Mouse (Mus musculus) cerebellum, adult 8-10 months (tissue): ENCODE data around the gene 4930524J08Rik.

Experiments
- DNase-seq: peaks from one replicate; pipeline ENCODE4 v3.0.0; 2022

4930524J08Rik gene

DNA sequence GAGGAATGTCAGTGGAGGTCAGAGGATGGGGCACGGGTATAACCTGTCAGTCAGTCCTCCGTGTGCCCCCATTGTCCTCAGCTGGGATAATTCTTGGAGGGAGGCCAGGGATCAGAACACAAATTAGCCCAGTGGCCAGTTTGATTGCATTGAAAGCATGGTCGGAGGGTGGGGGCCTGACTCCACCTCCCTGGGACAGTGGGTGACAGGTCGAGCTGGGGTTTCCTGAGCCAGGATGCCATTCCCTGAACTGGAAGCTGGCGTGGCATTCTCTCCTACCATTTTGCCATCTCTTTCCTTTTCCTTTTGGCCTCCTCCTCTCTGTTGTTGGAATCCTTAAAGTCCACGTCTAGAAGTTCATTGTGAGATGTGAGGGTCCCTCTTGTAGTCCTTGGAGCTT is 27.0 kb downstream of the 4930524J08Rik start:
- no peak for DNase-seq

- DNase-seq = no peak
Observed at GRCm38 (mm10) chr5:100006324-100007039, 27.6 kb downstream of the 4930524J08Rik start.

GRCm38 (mm10) chr5:100007040-100007375 is 28.1 kb downstream of the 4930524J08Rik start:
- no peak for DNase-seq

- no peak for DNase-seq
Observed at GRCm38 (mm10) chr5:100008485-100008884, 29.6 kb downstream of the 4930524J08Rik start.

- DNase-seq = no peak
Observed at GRCm38 (mm10) chr5:100012599-100012998, 33.7 kb downstream of the 4930524J08Rik start.

- no peak for DNase-seq
Observed at GRCm38 (mm10) chr5:100020089-100020488, 41.2 kb downstream of the 4930524J08Rik start.

GRCm38 (mm10) chr5:100024403-100024802 is 45.5 kb downstream of the 4930524J08Rik start:
- no peak for DNase-seq

- no peak for DNase-seq
Observed at GRCm38 (mm10) chr5:100024868-100025267, 46.0 kb downstream of the 4930524J08Rik start.
